Mouse (Mus musculus) cortical plate, adult 2 months (tissue): ENCODE results near the gene Atp6v0a1.

ENCODE experiments used
- CTCF ChIP-seq: fragments of 200-500 bp; IDR thresholded peaks from 2 replicates; pipeline ENCODE4 v1.5.1; 2011; ENCODE audit warnings: mild to moderate bottlenecking, control low read depth, low read length; ENCODE audit not compliant: insufficient read depth; ENCODE audit errors: extremely low read depth
- POLR2A ChIP-seq: fragments of 200-500 bp; IDR thresholded peaks from 2 replicates; pipeline ENCODE4 v1.6.1; 2011; ENCODE audit warnings: mild to moderate bottlenecking, low read length, control low read depth; ENCODE audit not compliant: insufficient read depth; ENCODE audit errors: extremely low read depth

GRCm38 (mm10) chr11:101052751-101053473, 43.7 kb downstream of the Atp6v0a1 start:
- TF ChIP-seq CTCF (no peak), POLR2A (no peak)
